ENCODE assay signal across 30 mouse cellular contexts in genomic region chr1:73764611-73765333, GRCm38 (mm10).
DNase-seq lines count a peak whose midpoint lies in the region; ATAC-seq lines count a peak whose summit lies in the region.
"Had no signal": no experiment of that assay in that cellular context is flagged by ENCODE, and none has a peak within 500 bp of the region (broad histone marks: within the 10 kb centered on the region; RNA-seq: fewer than 3 reads in every experiment).

No protein-coding gene starts in this region.

- no peak overlapping the region for H3K4me3 ChIP-seq in hindbrain, embryonic 13.5 days
- no peak overlapping the region for H3K4me3 ChIP-seq in hindbrain, embryonic 16.5 days (ENCODE audit: low read length)
- no peak overlapping the region for H3K4me3 ChIP-seq in limb, embryonic 13.5 days
- H3K4me3 ChIP-seq: embryonic facial prominence, embryonic 15.5 days; forebrain, embryonic 13.5 days; hindbrain, embryonic 15.5 days; liver, embryonic 12.5 days; megakaryocyte, embryonic 14.5 days; midbrain, embryonic 15.5 days had no signal

- no peak overlapping the region for H3K9ac ChIP-seq in hindbrain, embryonic 13.5 days
- no peak overlapping the region for H3K9ac ChIP-seq in hindbrain, embryonic 16.5 days (ENCODE audit: low read depth, low read length)
- no peak overlapping the region for H3K9ac ChIP-seq in limb, embryonic 13.5 days
- H3K9ac ChIP-seq: embryonic facial prominence, embryonic 15.5 days; forebrain, embryonic 13.5 days; hindbrain, embryonic 15.5 days; liver, embryonic 12.5 days; liver, postnatal 0 days; midbrain, embryonic 15.5 days had no signal

- H3K4me1 ChIP-seq in hindbrain, embryonic 13.5 days (replicated peaks), result peaks cover 5% of the 10 kb centered on the region; the same call in 1 of the 2 replicates
- no peaks in the 10 kb centered on the region for H3K4me1 ChIP-seq in hindbrain, embryonic 16.5 days (ENCODE audit: control insufficient read depth, insufficient read depth, low read depth, low read length)
- H3K4me1 ChIP-seq in limb, embryonic 13.5 days, result peaks cover 8% of the 10 kb centered on the region; the same call in 1 of the 2 replicates
- H3K4me1 ChIP-seq: embryonic facial prominence, embryonic 15.5 days; forebrain, embryonic 13.5 days; hindbrain, embryonic 15.5 days; liver, embryonic 12.5 days; megakaryocyte, embryonic 14.5 days had no signal

- 55% methylated on average over 5 of the region's 5 CpGs for WGBS in hindbrain, embryonic 13.5 days
- 53% methylated on average over 5 of the region's 5 CpGs for WGBS in hindbrain, embryonic 16.5 days
- 28% methylated on average over 5 of the region's 5 CpGs for WGBS in limb, embryonic 13.5 days

- DNase-seq in embryo, embryonic 11 days, result peak; percentile 31
- no peak for DNase-seq in embryo, embryonic 10 days (ENCODE audit: low spot score)
- peak; percentile 53 for DNase-seq in forelimb bud, embryonic 11.5 days (ENCODE audit: low read depth, low spot score)
- DNase-seq in retina, embryonic 14.5 days (ENCODE audit: low spot score), result no peak
- DNase-seq in frontal cortex, postnatal 10 days (ENCODE audit: low spot score in 2 of 2), result no peak
- DNase-seq: adrenal gland, adult 2 months; adrenal gland, postnatal 36 days; cerebellum, adult 8-10 months; cerebellum, postnatal 25 days; heart, postnatal 14 days; kidney, adult 8-10 months; layer of hippocampus, postnatal 36 days; left cerebral cortex, postnatal 4 days; liver, postnatal 0 days; lung, postnatal 4 days; right cerebral cortex, adult 18-20 months; spleen, adult 18-20 months; thymus, postnatal 25 days had no signal

- H3K4me2 ChIP-seq in hindbrain, embryonic 13.5 days, result no peak overlapping the region
- H3K4me2 ChIP-seq in hindbrain, embryonic 16.5 days (ENCODE audit: low read length), result no peak overlapping the region
- no peak overlapping the region for H3K4me2 ChIP-seq in limb, embryonic 13.5 days (replicated peaks)
- H3K4me2 ChIP-seq: embryonic facial prominence, embryonic 15.5 days; forebrain, embryonic 13.5 days; hindbrain, embryonic 15.5 days; liver, embryonic 12.5 days; midbrain, embryonic 15.5 days had no signal

- H3K27ac ChIP-seq in hindbrain, embryonic 13.5 days, result peak overlapping the region; percentile 77
- H3K27ac ChIP-seq in hindbrain, embryonic 16.5 days (ENCODE audit: low read depth, low read length), result no peak overlapping the region
- peak overlapping the region; percentile 2; the same call in 1 of the 2 replicates for H3K27ac ChIP-seq in limb, embryonic 13.5 days
- H3K27ac ChIP-seq: embryonic facial prominence, embryonic 15.5 days; forebrain, embryonic 13.5 days; hindbrain, embryonic 15.5 days; kidney, postnatal 0 days; liver, embryonic 12.5 days; midbrain, embryonic 15.5 days had no signal

- no peaks in the 10 kb centered on the region for H3K9me3 ChIP-seq in hindbrain, embryonic 13.5 days
- H3K9me3 ChIP-seq in hindbrain, embryonic 16.5 days (ENCODE audit: control insufficient read depth, low read length), result no peaks in the 10 kb centered on the region
- H3K9me3 ChIP-seq in limb, embryonic 13.5 days, result no peaks in the 10 kb centered on the region
- H3K9me3 ChIP-seq: embryonic facial prominence, embryonic 15.5 days; forebrain, embryonic 13.5 days; hindbrain, embryonic 15.5 days; liver, embryonic 12.5 days; megakaryocyte, embryonic 14.5 days; midbrain, embryonic 15.5 days had no signal

- ATAC-seq in hindbrain, embryonic 13.5 days (ENCODE audit: low FRiP score), result no peak; the same call in 1 of the 2 replicates
- ATAC-seq in hindbrain, embryonic 16.5 days, result no peak
- ATAC-seq in limb, embryonic 13.5 days (ENCODE audit: low FRiP score, low read depth), result peak; percentile 66
- ATAC-seq: activated CD4-positive, CD25-positive, alpha-beta regulatory T cell, adult 4 months; forebrain, embryonic 13.5 days; intestine, embryonic 16.5 days; liver, embryonic 12.5 days; liver, postnatal 0 days; midbrain, embryonic 15.5 days had no signal

- no peaks in the 10 kb centered on the region for H3K36me3 ChIP-seq in hindbrain, embryonic 13.5 days
- H3K36me3 ChIP-seq in hindbrain, embryonic 16.5 days (ENCODE audit: control insufficient read depth, insufficient read depth, low read length), result no peaks in the 10 kb centered on the region
- H3K36me3 ChIP-seq in limb, embryonic 13.5 days, result no peaks in the 10 kb centered on the region
- H3K36me3 ChIP-seq: embryonic facial prominence, embryonic 15.5 days; hindbrain, embryonic 15.5 days; liver, embryonic 12.5 days; midbrain, embryonic 15.5 days had no signal

- H3K27me3 ChIP-seq in hindbrain, embryonic 13.5 days, result no peaks in the 10 kb centered on the region
- H3K27me3 ChIP-seq in hindbrain, embryonic 16.5 days (replicated peaks; ENCODE audit: control insufficient read depth, insufficient read depth, low read length), result no peaks in the 10 kb centered on the region
- no peaks in the 10 kb centered on the region for H3K27me3 ChIP-seq in limb, embryonic 13.5 days
- H3K27me3 ChIP-seq: embryonic facial prominence, embryonic 15.5 days; forebrain, embryonic 13.5 days; hindbrain, embryonic 15.5 days; liver, embryonic 12.5 days; megakaryocyte, embryonic 14.5 days; midbrain, embryonic 15.5 days had no signal

Comparison
In these comparisons a context has a peak if more than half of its experiments do, and no peak if none do; other contexts are left out.
1. DNase-seq: peak in embryo, embryonic 11 days (single experiment) and forelimb bud, embryonic 11.5 days (single experiment); none in embryo, embryonic 10 days (single experiment), retina, embryonic 14.5 days (single experiment) and frontal cortex, postnatal 10 days (0 of 2).